Mouse (Mus musculus) skeletal muscle tissue, postnatal 0 days (tissue): Measurements from ENCODE around the gene Vmn1r174. TPM values are rescaled to one million over a fixed set of nuclear protein-coding genes. Genes with fewer than 3 reads are reported as not detected.

Experiments used
- polyA plus RNA-seq: library from polyadenylated mRNA; unstranded; fragments of >200 nt; fragmentation: Nextera tagmentation; extraction: Ambion mirVana; gene quantifications from 2 replicates; pipeline ENCODE4 v1.2.1, GENCODE M21; 2015

The Vmn1r174 gene
- polyA plus RNA-seq = not detected in 2 replicates

DNA sequence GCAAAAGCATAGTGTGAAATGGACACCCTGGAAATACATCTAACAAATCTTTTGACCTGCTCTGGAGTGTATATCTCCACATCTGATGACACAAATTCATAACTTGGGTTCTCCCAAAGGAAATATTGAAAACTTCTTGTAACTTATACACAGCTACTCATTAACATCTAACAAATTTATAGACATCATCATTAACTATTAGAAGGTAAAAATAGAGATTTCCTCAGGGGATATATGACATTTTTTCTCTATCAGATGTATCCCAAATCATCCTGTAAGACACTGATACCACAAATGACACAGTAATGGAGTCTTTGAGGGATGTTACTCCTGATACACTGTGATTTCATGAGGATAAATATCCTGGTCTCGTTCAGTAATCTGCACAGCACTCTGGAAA lies at the start of gene Vmn1r174:
TSS of gene Vmn1r174 (plus strand) at position 301 of the 400 bp plus-strand sequence.

DNA sequence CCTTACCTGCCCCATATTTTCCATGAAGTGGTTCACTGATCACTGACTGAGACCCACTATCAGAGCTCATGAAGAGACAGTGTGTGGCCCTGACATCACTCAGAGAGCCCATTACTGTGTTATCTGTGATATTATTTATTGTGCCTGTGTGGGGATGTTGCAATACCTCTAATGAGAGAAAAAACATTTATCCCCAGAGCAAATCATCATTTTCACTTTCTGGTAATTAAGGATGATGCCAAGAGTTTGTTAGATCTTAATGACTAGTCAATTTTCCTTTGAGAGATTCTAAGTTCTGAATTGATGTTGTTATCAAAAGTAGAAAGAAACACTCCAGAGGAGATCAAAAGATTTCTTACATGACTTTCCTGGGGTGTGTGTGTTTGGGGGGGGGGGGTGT lies 58.5 kb downstream of the Vmn1r174 start, which contains the start of gene Vmn1r175:
TSS of gene Vmn1r175 (minus strand) at position 101 of the 400 bp plus-strand sequence.

Other genes with a start within 250 kb of the Vmn1r174 start
- not detected in 2 replicates for gene Vmn1r167, start 245.1 kb upstream of the Vmn1r174 start, polyA plus RNA-seq
- gene Vmn1r168, start 212.5 kb upstream of the Vmn1r174 start, polyA plus RNA-seq = not detected in 2 replicates
- gene Vmn1r169, start 176.7 kb upstream of the Vmn1r174 start, polyA plus RNA-seq = not detected in 2 replicates
- gene Vmn1r170, start 146.1 kb upstream of the Vmn1r174 start, polyA plus RNA-seq = not detected in 2 replicates
- not detected in 2 replicates for gene Vmn1r171, start 121.5 kb upstream of the Vmn1r174 start, polyA plus RNA-seq
- not detected in 2 replicates for gene Vmn1r172, start 94.0 kb upstream of the Vmn1r174 start, polyA plus RNA-seq
- gene Vmn1r173, start 51.6 kb upstream of the Vmn1r174 start, polyA plus RNA-seq = not detected in 2 replicates
- not detected in 2 replicates for gene Vmn1r175, start 58.4 kb downstream of the Vmn1r174 start, polyA plus RNA-seq
- gene Vmn1r176, start 85.1 kb downstream of the Vmn1r174 start, polyA plus RNA-seq = not detected in 2 replicates
- not detected in 2 replicates for gene Vmn1r177, start 114.2 kb downstream of the Vmn1r174 start, polyA plus RNA-seq
- gene Vmn1r178, start 139.7 kb downstream of the Vmn1r174 start, polyA plus RNA-seq = not detected in 2 replicates
- gene Vmn1r179, start 174.7 kb downstream of the Vmn1r174 start, polyA plus RNA-seq = not detected in 2 replicates
- gene Vmn1r180, start 198.4 kb downstream of the Vmn1r174 start, polyA plus RNA-seq = not detected in 2 replicates
- not detected in 2 replicates for gene Vmn1r181, start 222.3 kb downstream of the Vmn1r174 start, polyA plus RNA-seq
- gene V1rd19, start 249.4 kb downstream of the Vmn1r174 start, polyA plus RNA-seq = not detected in 2 replicates